9 mouse cellular contexts compared by ENCODE assay signal in the genomic region with DNA sequence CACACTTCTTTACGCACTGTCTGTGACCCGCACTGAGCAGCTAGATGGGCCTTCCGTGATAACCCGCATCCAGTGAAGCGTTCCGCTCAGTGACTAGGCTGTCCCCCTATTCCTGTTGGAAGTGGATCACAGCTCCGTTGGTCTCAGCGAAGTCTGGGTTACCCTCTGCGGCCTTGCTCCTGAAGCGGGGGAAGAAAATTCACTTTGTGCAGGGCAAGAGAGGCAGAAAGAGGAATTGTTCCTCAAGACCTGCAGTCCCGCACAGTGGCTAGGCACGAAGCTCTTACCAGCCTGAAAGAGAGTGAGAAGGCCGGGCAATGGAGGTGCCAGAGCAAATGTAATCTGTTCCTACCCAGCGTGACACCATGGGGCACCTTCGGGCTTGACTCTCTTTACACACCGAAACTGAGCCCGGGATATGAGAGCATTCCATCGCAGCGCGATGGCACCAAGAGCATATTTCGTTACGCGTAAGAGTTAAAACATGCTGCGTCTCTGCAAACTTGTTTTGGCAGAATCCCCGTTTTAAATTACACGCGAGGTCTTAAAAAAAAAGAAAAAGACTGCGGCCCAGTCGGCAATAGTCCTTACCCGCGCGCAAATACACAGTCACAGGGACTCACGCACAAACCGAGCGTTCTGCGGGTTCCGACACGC. TPM values are rescaled to one million over a fixed set of nuclear protein-coding genes. Genes with fewer than 3 reads are reported as not detected.
A peak's percentile ranks its signal among the peaks of the same experiment; 100 is the strongest.
DNase-seq lines count a peak whose midpoint lies in the region; ATAC-seq lines count a peak whose summit lies in the region.
"Had no signal": no experiment of that assay in that cellular context is flagged by ENCODE, and none has a peak within 500 bp of the region (broad histone marks: within the 10 kb centered on the region; RNA-seq: fewer than 3 reads in every experiment).

No protein-coding gene starts in this region.

- H3K4me3 ChIP-seq in liver, embryonic 11.5 days (ENCODE audit: low read depth, low read length) = peak overlapping the region; percentile 47
- peak overlapping the region; percentile 46 for H3K4me3 ChIP-seq in forebrain, embryonic 15.5 days
- H3K4me3 ChIP-seq in liver, embryonic 12.5 days = peak overlapping the region; percentile 49
- peak overlapping the region; percentile 51 for H3K4me3 ChIP-seq in stomach, embryonic 15.5 days (replicated peaks)

- no peaks in the 10 kb centered on the region for H3K4me1 ChIP-seq in liver, embryonic 11.5 days (replicated peaks; ENCODE audit: control insufficient read depth, insufficient read depth, low read length)
- peaks cover 27% of the 10 kb centered on the region for H3K4me1 ChIP-seq in forebrain, embryonic 15.5 days
- peaks cover 10% of the 10 kb centered on the region; the same call in 1 of the 2 replicates for H3K4me1 ChIP-seq in liver, embryonic 12.5 days
- H3K4me1 ChIP-seq in stomach, embryonic 15.5 days = peaks cover 23% of the 10 kb centered on the region

- no peak overlapping the region for H3K9ac ChIP-seq in liver, embryonic 11.5 days (ENCODE audit: low read depth, low read length)
- H3K9ac ChIP-seq in forebrain, embryonic 15.5 days (replicated peaks) = no peak overlapping the region
- no peak overlapping the region for H3K9ac ChIP-seq in liver, embryonic 12.5 days
- H3K9ac ChIP-seq in stomach, embryonic 15.5 days = no peak overlapping the region

- 3% methylated on average over 38 of the region's 38 CpGs for WGBS in liver, embryonic 11.5 days
- WGBS in forebrain, embryonic 15.5 days = 1% methylated on average over 38 of the region's 38 CpGs
- 4% methylated on average over 38 of the region's 38 CpGs for WGBS in liver, embryonic 12.5 days (ENCODE audit: insufficient replicate concordance)
- WGBS in stomach, embryonic 15.5 days = 2% methylated on average over 38 of the region's 38 CpGs

- DNase-seq in liver, embryonic 11.5 days (ENCODE audit: low spot score) = no peak
- no peak for DNase-seq in liver
- DNase-seq in ovary, postnatal 14 days (ENCODE audit: low spot score) = no peak
- DNase-seq in thymus, postnatal 0 days (ENCODE audit: low spot score) = no peak
- DNase-seq: thymus, postnatal 36 days had no signal

- no peak for ATAC-seq in liver, embryonic 11.5 days (replicated peaks; ENCODE audit: low FRiP score)
- no peak for ATAC-seq in forebrain, embryonic 15.5 days (replicated peaks)
- ATAC-seq in liver, embryonic 12.5 days = no peak
- ATAC-seq in stomach, embryonic 15.5 days (ENCODE audit: insufficient read depth, low FRiP score, low read depth) = no peak
- ATAC-seq in activated CD4-positive, CD25-positive, alpha-beta regulatory T cell, adult 4 months = no peak

- H3K27ac ChIP-seq in liver, embryonic 11.5 days (ENCODE audit: low read depth, low read length) = no peak overlapping the region
- no peak overlapping the region for H3K27ac ChIP-seq in forebrain, embryonic 15.5 days (replicated peaks)
- H3K27ac ChIP-seq in liver, embryonic 12.5 days = no peak overlapping the region
- no peak overlapping the region for H3K27ac ChIP-seq in stomach, embryonic 15.5 days

- H3K36me3 ChIP-seq in liver, embryonic 11.5 days (ENCODE audit: control insufficient read depth, insufficient read depth, low read length) = no peaks in the 10 kb centered on the region
- no peaks in the 10 kb centered on the region for H3K36me3 ChIP-seq in forebrain, embryonic 15.5 days
- H3K36me3 ChIP-seq in liver, embryonic 12.5 days = no peaks in the 10 kb centered on the region
- no peaks in the 10 kb centered on the region for H3K36me3 ChIP-seq in stomach, embryonic 15.5 days

- no peaks in the 10 kb centered on the region for H3K9me3 ChIP-seq in liver, embryonic 11.5 days (ENCODE audit: control insufficient read depth, low read length)
- H3K9me3 ChIP-seq in forebrain, embryonic 15.5 days = no peaks in the 10 kb centered on the region
- H3K9me3 ChIP-seq in liver, embryonic 12.5 days (replicated peaks) = no peaks in the 10 kb centered on the region
- H3K9me3 ChIP-seq in stomach, embryonic 15.5 days = no peaks in the 10 kb centered on the region

- peak overlapping the region; percentile 65 for H3K4me2 ChIP-seq in liver, embryonic 11.5 days
- H3K4me2 ChIP-seq in forebrain, embryonic 15.5 days (replicated peaks) = peak overlapping the region; percentile 60
- peak overlapping the region; percentile 62 for H3K4me2 ChIP-seq in liver, embryonic 12.5 days
- H3K4me2 ChIP-seq in stomach, embryonic 15.5 days = peak overlapping the region; percentile 81

- peaks cover 100% of the 10 kb centered on the region for H3K27me3 ChIP-seq in liver, embryonic 11.5 days (replicated peaks; ENCODE audit: control insufficient read depth, insufficient read depth, low read length)
- peaks cover 100% of the 10 kb centered on the region for H3K27me3 ChIP-seq in forebrain, embryonic 15.5 days
- H3K27me3 ChIP-seq in liver, embryonic 12.5 days (replicated peaks) = peaks cover 100% of the 10 kb centered on the region
- H3K27me3 ChIP-seq in stomach, embryonic 15.5 days (replicated peaks) = peaks cover 99% of the 10 kb centered on the region

RNA-seq across cellular contexts. Expression of a gene that starts 0.9 kb away (rescaled TPM):
- not detected in 2 replicates for polyA plus RNA-seq in liver, embryonic 11.5 days (2014; fragmentation: Nextera tagmentation; extraction: Ambion mirVana)
- not detected in 2 replicates for polyA plus RNA-seq in forebrain, embryonic 15.5 days (2015; fragmentation: Nextera tagmentation; extraction: Ambion mirVana)
- 0.32 TPM in 1 of 2 replicates, not detected in the other for polyA plus RNA-seq in liver, embryonic 12.5 days (2016; fragmentation: Nextera tagmentation; extraction: Ambion mirVana)
- polyA plus RNA-seq in stomach, embryonic 15.5 days (2015; fragmentation: Nextera tagmentation; extraction: Ambion mirVana) = 0.36 TPM in 1 of 2 replicates, not detected in the other
- polyA plus RNA-seq in activated CD4-positive, CD25-positive, alpha-beta regulatory T cell, adult 4 months (2017; shearing (Covaris generic)) = not detected
- polyA plus RNA-seq in thymus, postnatal 0 days (2015; fragmentation: Nextera tagmentation; extraction: Ambion mirVana) = 0.14 TPM in 1 of 2 replicates, not detected in the other
